Mouse (Mus musculus) thymus, adult 2 months (tissue): ENCODE data around the gene Prkg1.

Experiments used
- CTCF ChIP-seq: fragments of 200-500 bp; IDR thresholded peaks from 2 replicates; pipeline ENCODE4 v1.5.1; 2012; ENCODE audit warnings: mild to moderate bottlenecking, control low read depth, low read length, moderate library complexity, borderline replicate concordance; ENCODE audit not compliant: control insufficient read depth, poor library complexity, insufficient read depth; ENCODE audit errors: extremely low read depth
- POLR2A ChIP-seq: fragments of 200-500 bp; IDR thresholded peaks from 2 replicates; pipeline ENCODE4 v1.6.1; 2012; ENCODE audit warnings: mild to moderate bottlenecking, low read length, control low read depth, moderate library complexity; ENCODE audit not compliant: control insufficient read depth, poor library complexity, insufficient read depth; ENCODE audit errors: extremely low read depth

DNA sequence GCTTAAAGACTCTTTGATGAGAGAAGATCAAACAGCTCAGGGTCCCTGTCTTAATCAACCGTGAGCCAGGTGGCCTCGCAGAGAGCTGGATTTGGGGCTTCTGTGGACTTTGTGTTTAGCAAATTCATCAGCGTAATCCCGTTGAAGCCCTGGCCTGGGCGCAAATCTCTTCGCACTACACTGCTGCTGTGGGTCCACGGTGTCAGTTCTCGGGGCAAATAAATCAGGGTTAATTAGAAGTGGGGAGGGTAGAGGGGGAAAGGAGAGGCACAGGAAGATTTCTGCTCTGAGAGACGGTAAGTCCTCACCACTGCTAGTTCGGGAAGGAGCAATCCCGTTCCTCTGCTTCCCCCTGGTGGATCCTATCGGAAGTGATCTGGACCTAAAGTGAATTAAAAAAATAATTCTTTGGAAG, 1210.4 kb downstream of the Prkg1 start:
- TF ChIP-seq CTCF (no peak), POLR2A (no peak)
